Mouse (Mus musculus) heart, adult 2 months (tissue): ENCODE results near the gene Chst3. TPM values are rescaled to one million over a fixed set of nuclear protein-coding genes. Genes with fewer than 3 reads are reported as not detected.
"Not testable (repeated sequence)": the region's sequence is repeated elsewhere in the genome, so short reads cannot be mapped to it uniquely, and the experiment has no call there.

ENCODE experiments used
- DNase-seq, 2 experiments: peaks; one replicate each; pipeline ENCODE4 v3.0.0; 2021
- H3K27ac ChIP-seq: fragments of 200-600 bp; 2 replicates; pipeline ENCODE4 v1.8.1; 2022
- H3K27me3 ChIP-seq: fragments of 200-500 bp; 2 replicates; pipeline ENCODE4 v1.6.1; 2012; ENCODE audit warnings: mild to moderate bottlenecking, low read length, inconsistent platforms, mixed read lengths; ENCODE audit not compliant: control insufficient read depth, insufficient read depth
- H3K36me3 ChIP-seq: fragments of 200-500 bp; 2 replicates; pipeline ENCODE4 v1.6.1; 2012; ENCODE audit warnings: low read length, inconsistent platforms; ENCODE audit not compliant: control insufficient read depth, insufficient read depth
- H3K4me1 ChIP-seq: fragments of 200-500 bp; 2 replicates; pipeline ENCODE4 v1.6.1; 2011; ENCODE audit warnings: low read length; ENCODE audit not compliant: control insufficient read depth, insufficient read depth
- H3K4me3 ChIP-seq: fragments of 200-600 bp; 2 replicates; pipeline ENCODE4 v1.8.1; 2022
- H3K79me2 ChIP-seq: fragments of 200-500 bp; replicated peaks from 2 replicates; pipeline ENCODE4 v1.6.1; 2012; ENCODE audit warnings: mild to moderate bottlenecking, inconsistent platforms, low read length, moderate library complexity, mixed read lengths; ENCODE audit not compliant: control insufficient read depth, insufficient read depth
- H3K9ac ChIP-seq: fragments of 200-500 bp; 2 replicates; pipeline ENCODE4 v1.6.1; 2012; ENCODE audit warnings: low read depth, mild to moderate bottlenecking, control low read depth, inconsistent platforms, low read length, mixed read lengths
- CTCF ChIP-seq: fragments of 200-600 bp; IDR thresholded peaks from 2 replicates; pipeline ENCODE4 v1.8.1; 2022; ENCODE audit warnings: antibody characterized with exemption, mild to moderate bottlenecking, moderate library complexity
- EP300 ChIP-seq: fragments of 200-500 bp; IDR thresholded peaks from 2 replicates; pipeline ENCODE4 v1.6.1; 2011; ENCODE audit warnings: low read depth, low read length, control low read depth; ENCODE audit not compliant: insufficient read depth
- POLR2A ChIP-seq: fragments of 200-500 bp; IDR thresholded peaks from 2 replicates; pipeline ENCODE4 v1.6.1; 2011; ENCODE audit warnings: mild to moderate bottlenecking, low read depth, low read length, control low read depth; ENCODE audit not compliant: insufficient read depth
- WGBS: fragments of 180-500 bp; shearing (Covaris S2); methylation state at CpG from one replicate; pipeline ENCODE4 v1.1.7; 2018; 5-methylcytosine and 5-hydroxymethylcytosine counted together
- intact Hi-C: fragments of 180-260 bp; cut with DNase I; formaldehyde crosslinking; loops from one replicate; pipeline ENCODE4 v1.15.1; 2025
- polyA plus RNA-seq: library from polyadenylated mRNA; depleted of rRNA; stranded (reverse); fragments of >200 nt; gene quantifications from 2 replicates; pipeline ENCODE4 v1.2.3, GENCODE M21; 2012
- total RNA-seq, 2 experiments: library from RNA; stranded (reverse); gene quantifications; 2 replicates each; pipeline ENCODE4 v1.2.3; 2021

Chst3 gene
- total and polyA plus RNA-seq, 3 experiments: 0.80 to 1.5 (median 0.91) TPM

DNA sequence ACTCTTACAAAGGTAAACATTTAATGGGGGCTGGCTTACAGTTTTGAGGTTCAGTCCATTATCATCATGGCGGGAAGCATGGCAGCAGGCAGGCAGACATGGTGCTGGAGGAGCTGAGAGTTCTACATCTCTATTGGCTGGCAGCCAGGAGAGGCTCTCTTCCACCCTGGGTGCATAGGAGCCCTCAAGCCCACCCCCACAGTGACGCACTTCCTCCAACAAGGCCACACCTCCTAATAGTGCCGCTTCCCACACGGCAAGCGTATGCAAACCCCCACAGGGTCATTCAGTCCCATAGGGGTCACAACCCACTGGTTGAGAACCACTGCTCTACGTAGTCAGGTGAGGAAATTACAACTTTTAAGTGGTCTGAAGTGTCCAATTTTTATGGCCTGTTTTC is 21.4 kb upstream of the Chst3 start:
- no peak for TF ChIP-seq POLR2A
- TF ChIP-seq EP300: no peak
- no peak for TF ChIP-seq CTCF
- no peak for DNase-seq
- H3K36me3 ChIP-seq: no peaks in the 10 kb centered on the region
- H3K4me1 ChIP-seq: no peaks in the 10 kb centered on the region
- H3K27ac ChIP-seq: no peak overlapping the region
- H3K79me2 ChIP-seq: no peaks in the 10 kb centered on the region
- no peak overlapping the region for H3K9ac ChIP-seq
- H3K27me3 ChIP-seq: no peaks in the 10 kb centered on the region
- H3K4me3 ChIP-seq: no peak overlapping the region
- intact Hi-C loops: loop anchor here (10.0 kb wide), 1 partner anchor 346 kb away; no protein-coding TSS in a partner anchor
- 91% methylated on average over 6 of the region's 6 CpGs for WGBS

- intact Hi-C loops: loop anchor here (1.0 kb wide), 1 partner anchor 46 kb away; no protein-coding TSS in a partner anchor
- Histone ChIP-seq H3K9ac (no peak overlapping the region), H3K27ac (no peak overlapping the region), H3K4me1 (no peaks in the 10 kb centered on the region), H3K79me2 (no peaks in the 10 kb centered on the region), H3K4me3 (no peak overlapping the region), H3K27me3 (no peaks in the 10 kb centered on the region), H3K36me3 (no peaks in the 10 kb centered on the region)
- DNase-seq: peak; percentile 41 to 68
- 62% methylated on average over 10 of the region's 10 CpGs for WGBS
- TF ChIP-seq POLR2A (no peak), EP300 (0 out of 2 replicates have a peak, but pooled peaks have one; percentile 53), CTCF (peak; percentile 82)
Measured at GRCm38 (mm10) chr10:60237475-60238154, 18.6 kb upstream of the Chst3 start.

- DNase-seq, H3K36me3 ChIP-seq, H3K4me3 ChIP-seq, H3K9ac ChIP-seq, H3K4me1 ChIP-seq, H3K79me2 ChIP-seq, H3K27ac ChIP-seq, H3K27me3 ChIP-seq, intact Hi-C loops: not testable (repeated sequence)
- 95% methylated on average over 6 of the region's 6 CpGs for WGBS
Measured at GRCm38 (mm10) chr10:60235876-60236275, 16.8 kb upstream of the Chst3 start.

GRCm38 (mm10) chr10:60234006-60234405 is 14.9 kb upstream of the Chst3 start:
- H3K4me1 ChIP-seq: no peaks in the 10 kb centered on the region
- intact Hi-C loops: no loop called here
- no peak overlapping the region for H3K9ac ChIP-seq
- no peak for TF ChIP-seq CTCF
- no peak for TF ChIP-seq POLR2A
- TF ChIP-seq EP300: no peak
- H3K4me3 ChIP-seq: no peak overlapping the region
- H3K27me3 ChIP-seq: no peaks in the 10 kb centered on the region
- no peak for DNase-seq
- WGBS: 76% methylated on average over 9 of the region's 9 CpGs
- no peak overlapping the region for H3K27ac ChIP-seq
- no peaks in the 10 kb centered on the region for H3K36me3 ChIP-seq
- H3K79me2 ChIP-seq: no peaks in the 10 kb centered on the region

- 80% methylated on average over 6 of the region's 6 CpGs for whole genome bisulfite sequencing
- no peaks in the 10 kb centered on the region for H3K79me2 ChIP-seq
- H3K9ac ChIP-seq: no peak overlapping the region
- H3K4me3 ChIP-seq: no peak overlapping the region
- H3K4me1 ChIP-seq: no peaks in the 10 kb centered on the region
- intact Hi-C loops: no loop called here
- no peaks in the 10 kb centered on the region for H3K36me3 ChIP-seq
- H3K27ac ChIP-seq: no peak overlapping the region
- DNase-seq: no peak
- no peaks in the 10 kb centered on the region for H3K27me3 ChIP-seq
- no peak for TF ChIP-seq POLR2A
- no peak for TF ChIP-seq EP300
- TF ChIP-seq CTCF: no peak
Measured at GRCm38 (mm10) chr10:60230321-60231088, 11.4 kb upstream of the Chst3 start.

GRCm38 (mm10) chr10:60229113-60229512 is 10.1 kb upstream of the Chst3 start:
- Histone ChIP-seq H3K79me2 (no peaks in the 10 kb centered on the region), H3K27ac (no peak overlapping the region), H3K27me3 (no peaks in the 10 kb centered on the region), H3K4me1 (no peaks in the 10 kb centered on the region), H3K9ac (no peak overlapping the region), H3K36me3 (no peaks in the 10 kb centered on the region), H3K4me3 (no peak overlapping the region)
- intact Hi-C loops: no loop called here
- 74% methylated on average over 6 of the region's 6 CpGs for WGBS
- TF ChIP-seq CTCF (no peak), EP300 (no peak), POLR2A (no peak)
- DNase-seq: no peak
